Mouse (Mus musculus) C2C12 (cell line): Measurements from ENCODE around the gene Acot4.

Experiments
- CTCF ChIP-seq: IDR thresholded peaks from one replicate; pipeline ENCODE4 v1.5.1; 2011; ENCODE audit not compliant: control insufficient read depth, insufficient read depth, insufficient read length
- FOSL1 ChIP-seq: IDR thresholded peaks from one replicate; pipeline ENCODE4 v1.8.0; 2011; ENCODE audit warnings: mild to moderate bottlenecking, low read length; ENCODE audit not compliant: poor library complexity, insufficient read depth, severe bottlenecking
- MAX ChIP-seq: IDR thresholded peaks from one replicate; pipeline ENCODE4 v1.6.1; 2011; ENCODE audit warnings: mild to moderate bottlenecking, control low read depth
- USF1 ChIP-seq: IDR thresholded peaks from one replicate; pipeline ENCODE4 v1.6.1; 2011; ENCODE audit warnings: low read depth, mild to moderate bottlenecking, control low read depth, moderate library complexity

GRCm38 (mm10) chr12:84063228-84063627, 25.0 kb downstream of the Acot4 start:
- TF ChIP-seq CTCF (no peak), USF1 (no peak), MAX (no peak), FOSL1 (no peak)
